Mouse (Mus musculus) liver, embryonic 13.5 days (tissue): ENCODE results near the gene Fam53b. TPM values are rescaled to one million over a fixed set of nuclear protein-coding genes. Genes with fewer than 3 reads are reported as not detected.

Experiments used
- ATAC-seq: fragments of 200-750 bp; cut with Nextera tagmentation; 2 replicates; pipeline ENCODE4 v1.8.0; 2017; ENCODE audit warnings: low read depth, mild to moderate bottlenecking, moderate number of reproducible peaks, moderate library complexity
- DNase-seq: peaks from one replicate; pipeline ENCODE4 v3.0.0; 2022
- H3K27ac ChIP-seq: fragments of 300-500 bp; sonication (generic); 2 replicates; pipeline ENCODE4 v1.5.1; 2015; ENCODE audit warnings: moderate library complexity, mild to moderate bottlenecking, inconsistent platforms
- H3K27me3 ChIP-seq: fragments of 300-500 bp; sonication (generic); 2 replicates; pipeline ENCODE4 v1.6.1; 2015; ENCODE audit warnings: mild to moderate bottlenecking, inconsistent platforms
- H3K36me3 ChIP-seq: fragments of 300-500 bp; sonication (generic); 2 replicates; pipeline ENCODE4 v1.6.1; 2015; ENCODE audit warnings: mild to moderate bottlenecking, inconsistent platforms
- H3K4me1 ChIP-seq: fragments of 300-500 bp; sonication (generic); replicated peaks from 2 replicates; pipeline ENCODE4 v1.6.1; 2015; ENCODE audit warnings: inconsistent platforms
- H3K4me2 ChIP-seq: fragments of 300-500 bp; sonication (generic); 2 replicates; pipeline ENCODE4 v1.6.1; 2015; ENCODE audit warnings: inconsistent platforms, mild to moderate bottlenecking, moderate library complexity
- H3K4me3 ChIP-seq: fragments of 300-500 bp; sonication (generic); replicated peaks from 2 replicates; pipeline ENCODE4 v1.5.1; 2015; ENCODE audit warnings: mild to moderate bottlenecking, inconsistent platforms
- H3K9ac ChIP-seq: fragments of 300-500 bp; sonication (generic); 2 replicates; pipeline ENCODE4 v1.6.1; 2015; ENCODE audit warnings: mild to moderate bottlenecking, inconsistent platforms
- H3K9me3 ChIP-seq: fragments of 300-500 bp; sonication (generic); replicated peaks from 2 replicates; pipeline ENCODE4 v1.6.1; 2016; ENCODE audit warnings: inconsistent platforms
- WGBS: fragments of 180-500 bp; shearing (Covaris S2); methylation state at CpG from one replicate; pipeline ENCODE4 v1.1.7; 2015; ENCODE audit not compliant: insufficient replicate concordance; 5-methylcytosine and 5-hydroxymethylcytosine counted together
- polyA plus RNA-seq: library from polyadenylated mRNA; unstranded; fragments of >200 nt; fragmentation: Nextera tagmentation; extraction: Ambion mirVana; gene quantifications from 2 replicates; pipeline ENCODE4 v1.2.1, GENCODE M21; 2015

Gene Fam53b
- polyA plus RNA-seq, 1 experiment from 2014 or later: 19.1 TPM

DNA sequence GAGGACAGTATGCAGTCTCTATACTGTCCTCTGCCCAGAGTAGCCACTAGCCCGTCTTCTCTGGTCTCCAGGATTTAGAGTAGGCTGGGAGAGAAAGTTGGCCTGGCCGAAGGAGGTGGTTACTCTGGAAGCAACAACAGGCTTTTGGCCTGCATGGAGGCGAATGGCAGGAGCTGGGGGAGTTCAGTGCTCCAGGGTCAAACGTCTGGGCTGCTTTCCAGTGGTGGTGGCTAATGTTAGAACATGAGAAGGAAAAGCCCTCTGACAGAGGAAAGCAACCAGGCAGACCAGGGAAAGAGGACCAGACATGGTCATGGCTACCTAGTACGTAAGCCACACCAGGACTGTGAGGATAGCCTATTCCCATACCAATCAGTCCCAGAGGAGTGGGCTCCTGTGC lies 38.4 kb downstream of the Fam53b start:
- DNase-seq: no peak
- H3K4me3 ChIP-seq: peak overlapping the region; percentile 76
- H3K27ac ChIP-seq: peak overlapping the region; percentile 99
- peak overlapping the region; percentile 85 for H3K4me2 ChIP-seq
- H3K9me3 ChIP-seq: no peaks in the 10 kb centered on the region
- H3K9ac ChIP-seq: peak overlapping the region; percentile 86
- H3K36me3 ChIP-seq: peaks cover 46% of the 10 kb centered on the region
- no peaks in the 10 kb centered on the region for H3K27me3 ChIP-seq
- no peak for ATAC-seq
- peaks cover 91% of the 10 kb centered on the region for H3K4me1 ChIP-seq
- WGBS: 81% methylated on average over 5 of the region's 5 CpGs

DNA sequence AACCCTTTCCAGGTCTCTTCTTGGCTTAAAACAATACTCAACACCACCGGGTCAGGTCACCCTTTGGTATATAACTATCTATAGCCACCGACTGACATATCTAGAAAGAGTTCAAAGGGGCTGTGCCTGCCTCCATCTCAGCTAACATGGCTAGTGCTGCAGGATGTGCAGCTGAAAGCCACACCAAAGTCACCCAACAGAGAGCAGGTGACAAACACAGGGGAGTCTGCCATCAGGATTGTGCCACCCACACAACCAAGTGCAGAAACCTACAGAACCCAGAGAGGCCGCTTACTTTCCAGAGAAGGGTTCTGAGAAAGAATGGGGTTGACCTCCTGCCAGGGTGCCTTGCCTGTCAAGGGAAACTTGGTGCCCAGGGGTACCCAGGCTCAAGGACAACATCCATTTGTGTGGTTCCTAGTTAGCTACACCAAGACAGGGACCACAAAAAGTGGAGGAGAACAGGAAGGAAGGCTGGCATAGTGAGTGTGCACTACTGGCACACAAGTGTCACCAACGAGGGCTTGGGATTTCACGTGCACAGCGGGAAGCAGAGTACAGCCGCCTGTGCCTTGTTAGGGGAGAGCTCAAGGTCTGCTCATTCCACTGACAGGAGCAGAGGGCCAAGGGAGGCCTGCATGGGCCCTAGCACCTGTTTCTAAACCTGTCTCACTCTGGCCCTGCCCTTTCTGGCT lies 40.5 kb downstream of the Fam53b start:
- WGBS: 59% methylated on average over 7 of the region's 7 CpGs
- ATAC-seq (peak; percentile 17), DNase-seq (no peak)
- Histone ChIP-seq H3K4me3 (peak overlapping the region; percentile 76), H3K27ac (peak overlapping the region; percentile 99), H3K9me3 (no peaks in the 10 kb centered on the region), H3K4me2 (peak overlapping the region; percentile 85), H3K36me3 (peaks cover 68% of the 10 kb centered on the region), H3K4me1 (peaks cover 91% of the 10 kb centered on the region), H3K9ac (peak overlapping the region; percentile 86), H3K27me3 (no peaks in the 10 kb centered on the region)

DNA sequence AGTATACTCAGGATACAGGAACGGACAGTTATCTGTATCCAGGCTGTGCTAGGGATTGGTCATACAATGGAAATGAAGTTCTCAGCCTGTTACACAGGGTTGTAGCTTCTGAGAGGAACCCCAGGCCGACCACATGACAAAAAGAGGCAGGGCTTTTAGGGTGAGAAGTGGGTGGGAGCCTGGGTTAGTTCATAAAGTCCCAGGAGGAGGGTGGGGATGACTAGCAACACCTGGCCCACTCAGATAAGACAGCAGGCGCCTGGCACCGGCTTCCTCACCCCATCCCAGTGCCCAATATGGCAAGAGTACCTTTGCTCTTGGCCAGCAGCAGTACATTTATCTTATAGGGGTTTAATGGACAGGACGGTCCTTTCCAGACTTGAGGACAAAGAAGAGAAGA lies 41.2 kb downstream of the Fam53b start:
- Histone ChIP-seq H3K9me3 (no peaks in the 10 kb centered on the region), H3K27ac (peak overlapping the region; percentile 99), H3K4me2 (peak overlapping the region; percentile 85), H3K27me3 (no peaks in the 10 kb centered on the region), H3K9ac (peak overlapping the region; percentile 86), H3K36me3 (peaks cover 72% of the 10 kb centered on the region), H3K4me1 (peaks cover 91% of the 10 kb centered on the region), H3K4me3 (peak overlapping the region; percentile 76)
- 19% methylated on average over 5 of the region's 5 CpGs for whole genome bisulfite sequencing
- DNase-seq (peak; percentile 86), ATAC-seq (peak; percentile 89)

- peaks cover 99% of the 10 kb centered on the region for H3K4me1 ChIP-seq
- peak overlapping the region; percentile 47 for H3K4me3 ChIP-seq
- ATAC-seq (0 out of 2 replicates have a peak, but pooled peaks have one; percentile 16), DNase-seq (no peak)
- 46% methylated on average over 12 of the region's 12 CpGs for WGBS
- H3K27me3 ChIP-seq: no peaks in the 10 kb centered on the region
- H3K27ac ChIP-seq: peak overlapping the region; percentile 94
- H3K36me3 ChIP-seq: peaks cover 69% of the 10 kb centered on the region
- no peaks in the 10 kb centered on the region for H3K9me3 ChIP-seq
- peak overlapping the region; percentile 70 for H3K4me2 ChIP-seq
- peak overlapping the region; percentile 72 for H3K9ac ChIP-seq
Measured at GRCm38 (mm10) chr7:132768498-132769344, 45.0 kb downstream of the Fam53b start.

- H3K9me3 ChIP-seq: no peaks in the 10 kb centered on the region
- H3K4me3 ChIP-seq: peak overlapping the region; percentile 47; the same call in 1 of the 2 replicates
- H3K9ac ChIP-seq: peak overlapping the region; percentile 72
- peak overlapping the region; percentile 94 for H3K27ac ChIP-seq
- peak overlapping the region; percentile 70 for H3K4me2 ChIP-seq
- H3K27me3 ChIP-seq: no peaks in the 10 kb centered on the region
- H3K36me3 ChIP-seq: peaks cover 77% of the 10 kb centered on the region
- WGBS: 75% methylated on average over 4 of the region's 4 CpGs
- DNase-seq (no peak), ATAC-seq (no peak)
- peaks cover 99% of the 10 kb centered on the region for H3K4me1 ChIP-seq
Measured at GRCm38 (mm10) chr7:132767999-132768370, 45.7 kb downstream of the Fam53b start.

DNA sequence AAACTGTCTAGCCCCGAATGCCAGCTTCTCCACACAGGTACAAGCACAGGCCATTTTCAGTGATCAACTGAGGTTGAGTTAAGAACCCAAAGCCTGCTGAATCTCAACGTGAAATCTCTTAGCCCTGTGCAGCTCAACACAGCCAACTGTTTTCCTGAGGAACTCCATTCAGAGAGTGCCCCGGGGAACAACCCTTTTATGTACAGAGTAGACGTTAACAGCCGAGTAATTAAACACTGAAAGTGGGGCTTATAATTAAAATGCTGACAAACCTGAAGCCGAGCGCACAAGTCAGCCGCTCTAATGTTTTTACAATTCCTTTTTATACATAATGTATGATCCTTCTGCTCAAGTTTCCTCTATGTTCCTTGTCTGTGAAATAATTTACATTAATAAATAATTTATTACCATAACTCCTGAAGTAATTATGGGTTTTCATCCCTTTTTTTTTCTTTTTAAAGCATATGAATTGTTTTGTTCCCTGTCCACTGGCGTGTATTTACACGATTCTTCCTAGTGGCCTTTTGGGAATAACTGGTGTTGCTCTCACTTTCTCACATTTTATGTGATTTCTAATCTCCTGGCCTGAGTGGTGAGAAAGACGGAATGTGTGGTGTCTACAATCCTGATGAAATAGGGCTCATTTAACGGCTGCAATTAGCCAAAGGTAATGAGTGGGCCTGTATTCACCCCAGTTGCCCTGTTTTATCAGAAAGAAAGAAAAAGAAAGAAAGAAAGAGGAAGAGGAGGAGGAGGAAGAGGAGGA lies 46.3 kb downstream of the Fam53b start:
- H3K4me3 ChIP-seq: peak overlapping the region; percentile 28; the same call in 1 of the 2 replicates
- ATAC-seq: no peak
- no peaks in the 10 kb centered on the region for H3K27me3 ChIP-seq
- peak overlapping the region; percentile 70 for H3K4me2 ChIP-seq
- DNase-seq: no peak
- H3K9me3 ChIP-seq: no peaks in the 10 kb centered on the region
- peak overlapping the region; percentile 94 for H3K27ac ChIP-seq
- 85% methylated on average over 12 of the region's 12 CpGs for WGBS
- peaks cover 81% of the 10 kb centered on the region for H3K36me3 ChIP-seq
- H3K4me1 ChIP-seq: peaks cover 98% of the 10 kb centered on the region
- H3K9ac ChIP-seq: peak overlapping the region; percentile 72

DNA sequence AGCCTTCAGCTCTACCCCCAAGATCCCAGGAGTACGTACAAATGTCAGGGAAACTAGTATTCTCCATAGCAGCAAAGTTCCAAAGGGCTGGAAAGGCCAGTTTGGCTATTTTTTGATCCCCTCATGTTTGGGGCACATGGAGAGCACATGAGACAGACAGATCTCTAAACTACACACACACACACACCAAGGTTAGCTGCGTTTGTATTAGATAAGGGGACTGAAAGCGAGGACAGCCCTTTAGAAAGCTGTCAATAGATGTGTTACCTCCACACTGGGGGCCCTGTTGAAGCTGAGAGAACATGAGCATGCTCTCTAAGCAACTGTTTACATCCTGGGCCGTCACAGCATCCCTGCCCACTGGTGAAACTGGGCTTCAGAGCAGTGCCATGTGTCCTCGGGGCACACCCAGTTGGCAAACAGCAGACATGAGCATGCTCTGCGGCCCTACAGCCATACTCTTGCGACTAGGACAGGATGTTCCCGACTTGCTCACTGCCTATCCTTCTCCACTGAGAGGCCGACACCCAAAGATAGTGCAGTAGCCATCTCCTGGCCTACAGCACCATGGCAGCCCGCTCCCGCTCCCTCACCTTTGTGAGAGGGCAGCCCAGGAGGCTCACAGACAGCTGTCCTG lies 47.3 kb downstream of the Fam53b start:
- H3K4me3 ChIP-seq: peak overlapping the region; percentile 28
- H3K36me3 ChIP-seq: peaks cover 82% of the 10 kb centered on the region
- H3K4me2 ChIP-seq: peak overlapping the region; percentile 59
- WGBS: 39% methylated on average over 11 of the region's 11 CpGs
- H3K27me3 ChIP-seq: no peaks in the 10 kb centered on the region
- peak; percentile 41 for DNase-seq
- ATAC-seq: peak; percentile 85
- peak overlapping the region; percentile 94 for H3K27ac ChIP-seq
- H3K4me1 ChIP-seq: peaks cover 87% of the 10 kb centered on the region
- H3K9me3 ChIP-seq: no peaks in the 10 kb centered on the region
- peak overlapping the region; percentile 62 for H3K9ac ChIP-seq

DNA sequence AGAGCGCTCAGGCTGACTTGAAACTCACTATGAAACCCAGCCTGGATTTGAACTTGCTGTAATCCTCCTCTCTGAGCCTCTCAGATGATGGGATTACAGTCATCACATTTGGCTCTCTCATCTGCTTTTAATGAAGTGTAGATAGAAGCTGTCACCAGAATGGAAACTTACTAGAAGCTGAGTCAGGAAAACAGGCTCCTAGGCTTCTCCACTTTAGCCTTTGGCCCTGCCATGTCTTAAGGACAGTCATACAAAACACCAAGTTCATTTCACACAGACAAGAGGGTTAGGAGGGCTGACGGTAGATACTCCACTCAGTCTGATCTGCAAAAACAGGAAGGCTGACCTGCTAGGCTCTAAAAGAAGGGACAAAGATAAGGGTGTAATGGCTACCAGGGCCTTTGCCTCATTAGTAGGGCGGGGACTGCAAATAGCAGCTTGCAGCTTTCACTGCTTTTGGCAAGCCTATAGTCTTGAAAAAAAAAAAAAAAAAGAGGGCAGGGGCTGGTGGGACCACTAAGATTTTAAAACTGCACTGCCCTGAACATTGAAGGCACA lies 48.0 kb downstream of the Fam53b start:
- DNase-seq: no peak
- WGBS: 41% methylated on average over 3 of the region's 3 CpGs
- peak overlapping the region; percentile 94 for H3K27ac ChIP-seq
- no peaks in the 10 kb centered on the region for H3K9me3 ChIP-seq
- ATAC-seq: peak; percentile 70
- H3K36me3 ChIP-seq: peaks cover 77% of the 10 kb centered on the region
- H3K4me3 ChIP-seq: peak overlapping the region; percentile 28
- peaks cover 81% of the 10 kb centered on the region for H3K4me1 ChIP-seq
- peak overlapping the region; percentile 62 for H3K9ac ChIP-seq
- H3K27me3 ChIP-seq: no peaks in the 10 kb centered on the region
- H3K4me2 ChIP-seq: peak overlapping the region; percentile 59

GRCm38 (mm10) chr7:132764896-132765491 lies 48.7 kb downstream of the Fam53b start:
- no peak for DNase-seq
- Histone ChIP-seq H3K9me3 (no peaks in the 10 kb centered on the region), H3K9ac (peak overlapping the region; percentile 62), H3K4me3 (no peak overlapping the region), H3K36me3 (peaks cover 77% of the 10 kb centered on the region), H3K27ac (peak overlapping the region; percentile 94), H3K27me3 (no peaks in the 10 kb centered on the region), H3K4me1 (peaks cover 74% of the 10 kb centered on the region), H3K4me2 (0 out of 2 replicates have a peak overlapping the region, but pooled peaks have one; percentile 59)
- 75% methylated on average over 4 of the region's 4 CpGs for WGBS
- no peak for ATAC-seq

DNA sequence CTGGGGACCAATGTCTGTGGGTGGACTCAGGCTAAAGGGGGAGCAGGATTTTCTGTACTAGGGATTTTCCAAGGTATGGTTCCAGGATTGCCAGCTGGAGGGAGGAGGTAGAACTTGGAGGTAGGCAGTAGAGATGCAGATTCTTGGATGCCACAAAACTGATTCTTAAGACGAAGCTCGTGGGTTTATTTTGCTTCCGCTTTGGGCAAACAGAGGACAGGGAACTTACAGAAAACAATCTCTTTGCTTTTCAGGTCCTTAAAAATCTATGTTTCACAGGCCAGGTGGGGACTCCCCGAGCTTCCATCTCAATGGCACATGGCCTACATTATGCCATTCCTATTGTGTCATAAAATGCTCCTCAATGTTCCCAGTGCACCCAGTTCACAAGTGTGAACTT lies 49.4 kb downstream of the Fam53b start:
- DNase-seq (no peak), ATAC-seq (no peak)
- no peaks in the 10 kb centered on the region for H3K9me3 ChIP-seq
- peaks cover 67% of the 10 kb centered on the region for H3K4me1 ChIP-seq
- 0 out of 2 replicates have a peak overlapping the region, but pooled peaks have one; percentile 62 for H3K9ac ChIP-seq
- no peak overlapping the region for H3K4me3 ChIP-seq
- peak overlapping the region; percentile 94 for H3K27ac ChIP-seq
- peaks cover 77% of the 10 kb centered on the region for H3K36me3 ChIP-seq
- H3K27me3 ChIP-seq: no peaks in the 10 kb centered on the region
- WGBS: 91% methylated on average over 4 of the region's 4 CpGs
- H3K4me2 ChIP-seq: no peak overlapping the region
